Mouse (Mus musculus): ENCODE measurements around the gene Carmil3. TPM values are rescaled to one million over a fixed set of nuclear protein-coding genes. Genes with fewer than 3 reads are reported as not detected.

Gene Carmil3
- polyA plus RNA-seq, 1 experiment from 2014 or later: 5.2 TPM

GRCm38 (mm10) chr14:55497449-55497821, 7.0 kb downstream of the Carmil3 start:
- Histone ChIP-seq H3K27ac (replicated peaks) (no peak overlapping the region), H3K36me3 (peaks cover 85% of the 10 kb centered on the region), H3K4me1 (peaks cover 4% of the 10 kb centered on the region), H3K4me3 (no peak overlapping the region), H3K9me3 (replicated peaks) (no peaks in the 10 kb centered on the region), H3K27me3 (ENCODE audit: low read depth, poor library complexity, severe bottlenecking) (0 out of 2 replicates have a peak, but pooled peaks cover 4% of the 10 kb centered on the region)
- WGBS: 35% methylated on average over 6 of the region's 6 CpGs
- DNase-seq (ENCODE audit: low spot score): peak; percentile 85

GRCm38 (mm10) chr14:55505612-55506011, 15.2 kb downstream of the Carmil3 start:
- H3K9me3 ChIP-seq (replicated peaks): no peaks in the 10 kb centered on the region
- WGBS: 86% methylated on average over 9 of the region's 9 CpGs

GRCm38 (mm10) chr14:55507801-55508200, 17.4 kb downstream of the Carmil3 start:
- Histone ChIP-seq H3K9me3 (replicated peaks) (no peaks in the 10 kb centered on the region), H3K4me3 (no peak overlapping the region), H3K27ac (replicated peaks) (no peak overlapping the region), H3K4me1 (peaks cover 14% of the 10 kb centered on the region), H3K27me3 (ENCODE audit: low read depth, poor library complexity, severe bottlenecking) (0 out of 2 replicates have a peak, but pooled peaks cover 12% of the 10 kb centered on the region), H3K36me3 (peaks cover 11% of the 10 kb centered on the region; the same call in 1 of the 2 replicates)
- DNase-seq (ENCODE audit: low spot score): no peak
- WGBS: 60% methylated on average over 7 of the region's 7 CpGs

More at GRCm38 (mm10) chr14:55505612-55506011, 15.2 kb downstream of the Carmil3 start:
- Histone ChIP-seq H3K36me3 (peaks cover 31% of the 10 kb centered on the region), H3K4me3 (no peak overlapping the region), H3K27me3 (ENCODE audit: low read depth, poor library complexity, severe bottlenecking) (no peaks in the 10 kb centered on the region), H3K4me1 (peaks cover 8% of the 10 kb centered on the region), H3K27ac (replicated peaks) (no peak overlapping the region)
- no peak for DNase-seq (ENCODE audit: low spot score)

GRCm38 (mm10) chr14:55509540-55509939, 19.1 kb downstream of the Carmil3 start:
- WGBS: 82% methylated on average over 10 of the region's 10 CpGs
- H3K4me3 ChIP-seq: no peak overlapping the region
- DNase-seq (ENCODE audit: low spot score): no peak
- peaks cover 3% of the 10 kb centered on the region; the same call in 1 of the 2 replicates for H3K36me3 ChIP-seq
- H3K9me3 ChIP-seq (replicated peaks): no peaks in the 10 kb centered on the region
- H3K27ac ChIP-seq (replicated peaks): no peak overlapping the region
- H3K27me3 ChIP-seq (ENCODE audit: low read depth, poor library complexity, severe bottlenecking): 0 out of 2 replicates have a peak, but pooled peaks cover 12% of the 10 kb centered on the region
- peaks cover 14% of the 10 kb centered on the region for H3K4me1 ChIP-seq

GRCm38 (mm10) chr14:55510125-55510731, 19.8 kb downstream of the Carmil3 start, which contains the start of gene Cpne6:
Gene Cpne6, plus strand, starts transcription at chr14:55510445.
- peaks cover 14% of the 10 kb centered on the region for H3K4me1 ChIP-seq
- peaks cover 3% of the 10 kb centered on the region; the same call in 1 of the 2 replicates for H3K36me3 ChIP-seq
- peak within 1 kb of the TSS; percentile 38; the same call in 1 of the 2 replicates for H3K27ac ChIP-seq (replicated peaks)
- H3K4me3 ChIP-seq: no peak within 1 kb of the TSS
- 0 out of 2 replicates have a peak, but pooled peaks cover 12% of the 10 kb centered on the region for H3K27me3 ChIP-seq (ENCODE audit: low read depth, poor library complexity, severe bottlenecking)
- DNase-seq (ENCODE audit: low spot score): no peak
- H3K9me3 ChIP-seq (replicated peaks): no peaks in the 10 kb centered on the region
- WGBS: 85% methylated on average over 18 of the region's 22 CpGs

GRCm38 (mm10) chr14:55511037-55511436, 20.6 kb downstream of the Carmil3 start:
- WGBS: 70% methylated on average over 7 of the region's 7 CpGs
- DNase-seq (ENCODE audit: low spot score): no peak
- H3K9me3 ChIP-seq (replicated peaks): no peaks in the 10 kb centered on the region
- no peak overlapping the region for H3K27ac ChIP-seq (replicated peaks)
- H3K4me1 ChIP-seq: peaks cover 14% of the 10 kb centered on the region
- H3K36me3 ChIP-seq: peaks cover 3% of the 10 kb centered on the region; the same call in 1 of the 2 replicates
- H3K4me3 ChIP-seq: no peak overlapping the region
- H3K27me3 ChIP-seq (ENCODE audit: low read depth, poor library complexity, severe bottlenecking): 0 out of 2 replicates have a peak, but pooled peaks cover 13% of the 10 kb centered on the region

- H3K27me3 ChIP-seq (ENCODE audit: low read depth, poor library complexity, severe bottlenecking): peaks cover 34% of the 10 kb centered on the region
- WGBS: 76% methylated on average over 10 of the region's 10 CpGs
- H3K27ac ChIP-seq (replicated peaks): no peak overlapping the region
- no peaks in the 10 kb centered on the region for H3K9me3 ChIP-seq (replicated peaks)
- no peaks in the 10 kb centered on the region for H3K36me3 ChIP-seq
- H3K4me3 ChIP-seq: no peak overlapping the region
- no peak for DNase-seq (ENCODE audit: low spot score)
- peaks cover 31% of the 10 kb centered on the region for H3K4me1 ChIP-seq
These were observed 23.5 kb downstream of the Carmil3 start for GRCm38 (mm10) chr14:55513927-55514326.

- Histone ChIP-seq H3K4me3 (no peak overlapping the region), H3K4me1 (peaks cover 37% of the 10 kb centered on the region), H3K27ac (replicated peaks) (no peak overlapping the region), H3K36me3 (no peaks in the 10 kb centered on the region), H3K27me3 (ENCODE audit: low read depth, poor library complexity, severe bottlenecking) (peaks cover 52% of the 10 kb centered on the region), H3K9me3 (replicated peaks) (no peaks in the 10 kb centered on the region)
- DNase-seq (ENCODE audit: low spot score): no peak
- WGBS: 89% methylated on average over 4 of the region's 4 CpGs
These were observed 25.4 kb downstream of the Carmil3 start for GRCm38 (mm10) chr14:55515846-55516245.

- H3K36me3 ChIP-seq: no peaks in the 10 kb centered on the region
- H3K27ac ChIP-seq (replicated peaks): no peak overlapping the region
- 53% methylated on average over 2 of the region's 2 CpGs for WGBS
- H3K9me3 ChIP-seq (replicated peaks): no peaks in the 10 kb centered on the region
- DNase-seq (ENCODE audit: low spot score): peak; percentile 45
- H3K4me3 ChIP-seq: no peak overlapping the region
- peaks cover 69% of the 10 kb centered on the region for H3K27me3 ChIP-seq (ENCODE audit: low read depth, poor library complexity, severe bottlenecking)
- peaks cover 38% of the 10 kb centered on the region for H3K4me1 ChIP-seq
These were observed 28.4 kb downstream of the Carmil3 start for GRCm38 (mm10) chr14:55518897-55519296.

- Histone ChIP-seq H3K36me3 (no peaks in the 10 kb centered on the region), H3K27me3 (ENCODE audit: low read depth, poor library complexity, severe bottlenecking) (peaks cover 75% of the 10 kb centered on the region), H3K9me3 (replicated peaks) (no peaks in the 10 kb centered on the region), H3K4me1 (peaks cover 38% of the 10 kb centered on the region), H3K4me3 (no peak overlapping the region), H3K27ac (replicated peaks) (no peak overlapping the region)
- no peak for DNase-seq (ENCODE audit: low spot score)
- 64% methylated on average over 4 of the region's 4 CpGs for WGBS
These were observed 29.2 kb downstream of the Carmil3 start for GRCm38 (mm10) chr14:55519604-55520003.

GRCm38 (mm10) chr14:55520451-55521361, 30.3 kb downstream of the Carmil3 start:
- Histone ChIP-seq H3K9me3 (replicated peaks) (no peaks in the 10 kb centered on the region), H3K4me1 (peaks cover 38% of the 10 kb centered on the region), H3K27ac (replicated peaks) (peak overlapping the region; percentile 50), H3K4me3 (peak overlapping the region; percentile 63), H3K36me3 (no peaks in the 10 kb centered on the region), H3K27me3 (ENCODE audit: low read depth, poor library complexity, severe bottlenecking) (peaks cover 78% of the 10 kb centered on the region)
- WGBS: under 1% methylated on average over 61 of the region's 61 CpGs
- peak; percentile 53 for DNase-seq (ENCODE audit: low spot score)

- no peak for DNase-seq (ENCODE audit: low spot score)
- Histone ChIP-seq H3K4me3 (no peak overlapping the region), H3K27ac (replicated peaks) (no peak overlapping the region), H3K36me3 (no peaks in the 10 kb centered on the region), H3K27me3 (ENCODE audit: low read depth, poor library complexity, severe bottlenecking) (peaks cover 55% of the 10 kb centered on the region), H3K9me3 (replicated peaks) (no peaks in the 10 kb centered on the region), H3K4me1 (peaks cover 20% of the 10 kb centered on the region)
- 65% methylated on average over 4 of the region's 4 CpGs for WGBS
These were observed 33.6 kb downstream of the Carmil3 start for GRCm38 (mm10) chr14:55524062-55524461.

Data from midbrain, embryonic 10.5 days (tissue).